24 mouse cellular contexts compared by ENCODE assay signal in the genomic region with DNA sequence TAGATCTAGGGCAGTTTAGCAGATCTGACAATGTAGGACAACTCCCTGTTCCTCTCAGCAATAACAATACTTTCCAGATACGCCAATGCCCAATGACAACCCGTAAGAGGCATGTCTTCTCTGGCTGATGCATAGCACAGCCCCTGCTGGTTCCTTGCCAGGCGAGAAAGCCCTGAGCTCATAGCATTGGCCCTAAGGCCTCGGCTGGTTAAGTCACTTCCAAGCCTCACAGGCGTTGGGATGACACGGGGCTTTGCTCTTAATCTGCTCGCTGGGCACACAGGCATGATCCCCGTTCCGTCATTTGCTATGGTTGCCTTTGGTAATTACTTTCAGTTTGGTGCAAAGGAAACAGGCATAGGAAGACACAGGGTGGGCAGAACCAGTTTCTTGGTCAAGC.
DNase-seq lines count a peak whose midpoint lies in the region; ATAC-seq and TF ChIP-seq lines count a peak whose summit lies in the region.
"Had no signal": no experiment of that assay in that cellular context is flagged by ENCODE, and none has a peak within 500 bp of the region (broad histone marks: within the 10 kb centered on the region; RNA-seq: fewer than 3 reads in every experiment).

No protein-coding gene starts in this region.

- H3K9me3 ChIP-seq in heart, embryonic 12.5 days (replicated peaks), result no peaks in the 10 kb centered on the region
- H3K9me3 ChIP-seq in midbrain, embryonic 14.5 days (ENCODE audit: control insufficient read depth, low read length), result no peaks in the 10 kb centered on the region
- H3K9me3 ChIP-seq in midbrain, embryonic 16.5 days (replicated peaks; ENCODE audit: control insufficient read depth, low read length, poor library complexity, severe bottlenecking), result no peaks in the 10 kb centered on the region
- no peaks in the 10 kb centered on the region for H3K9me3 ChIP-seq in embryonic facial prominence, embryonic 14.5 days (ENCODE audit: control insufficient read depth, low read length)
- H3K9me3 ChIP-seq in limb, embryonic 14.5 days (ENCODE audit: control insufficient read depth, low read length), result no peaks in the 10 kb centered on the region
- H3K9me3 ChIP-seq: embryonic facial prominence, embryonic 13.5 days; forebrain, embryonic 10.5 days had no signal

- TF ChIP-seq POLR2A in limb, embryonic 14.5 days (IDR thresholded peaks at IDR 0.05; ENCODE audit: borderline replicate concordance, extremely low read depth, insufficient read depth, insufficient read length), result no peak
- TF ChIP-seq POLR2A in cerebellum, adult 2 months (IDR thresholded peaks at IDR 0.05; ENCODE audit: borderline replicate concordance, insufficient read depth, low read length), result no peak

- H3K9ac ChIP-seq in heart, embryonic 12.5 days, result no peak overlapping the region
- no peak overlapping the region for H3K9ac ChIP-seq in midbrain, embryonic 14.5 days (replicated peaks; ENCODE audit: low read length)
- H3K9ac ChIP-seq in midbrain, embryonic 16.5 days (ENCODE audit: low read depth, low read length), result no peak overlapping the region
- H3K9ac ChIP-seq in embryonic facial prominence, embryonic 14.5 days (ENCODE audit: low read depth, low read length), result no peak overlapping the region
- no peak overlapping the region for H3K9ac ChIP-seq in limb, embryonic 14.5 days (ENCODE audit: low read depth, low read length, severe bottlenecking)
- H3K9ac ChIP-seq: embryonic facial prominence, embryonic 13.5 days had no signal

- no peak overlapping the region for H3K27ac ChIP-seq in heart, embryonic 12.5 days (ENCODE audit: poor library complexity, severe bottlenecking)
- H3K27ac ChIP-seq in midbrain, embryonic 14.5 days (replicated peaks; ENCODE audit: low read depth, low read length), result no peak overlapping the region
- H3K27ac ChIP-seq in midbrain, embryonic 16.5 days (ENCODE audit: low read length), result no peak overlapping the region
- H3K27ac ChIP-seq in embryonic facial prominence, embryonic 14.5 days (replicated peaks; ENCODE audit: low read depth, low read length), result no peak overlapping the region
- H3K27ac ChIP-seq in limb, embryonic 14.5 days (replicated peaks; ENCODE audit: low read depth, low read length), result no peak overlapping the region
- H3K27ac ChIP-seq in cerebellum, adult 2 months (ENCODE audit: insufficient read depth, low read length), result no peak overlapping the region
- H3K27ac ChIP-seq: embryonic facial prominence, embryonic 13.5 days; forebrain, embryonic 10.5 days; hindbrain, postnatal 0 days had no signal

- H3K36me3 ChIP-seq in heart, embryonic 12.5 days, result no peaks in the 10 kb centered on the region
- no peaks in the 10 kb centered on the region for H3K36me3 ChIP-seq in midbrain, embryonic 14.5 days (ENCODE audit: control insufficient read depth, insufficient read depth, low read length)
- no peaks in the 10 kb centered on the region for H3K36me3 ChIP-seq in midbrain, embryonic 16.5 days (ENCODE audit: control insufficient read depth, insufficient read depth, low read length)
- H3K36me3 ChIP-seq in embryonic facial prominence, embryonic 14.5 days (ENCODE audit: control insufficient read depth, insufficient read depth, low read length), result no peaks in the 10 kb centered on the region
- H3K36me3 ChIP-seq in limb, embryonic 14.5 days (ENCODE audit: control insufficient read depth, insufficient read depth, low read length), result no peaks in the 10 kb centered on the region
- H3K36me3 ChIP-seq: embryonic facial prominence, embryonic 13.5 days; forebrain, embryonic 10.5 days had no signal

- DNase-seq in heart, postnatal 10 days, result peak; percentile 41 to 54
- DNase-seq in midbrain, embryonic 14.5 days, result peak; percentile 72
- DNase-seq in embryonic facial prominence, embryonic 14.5 days (ENCODE audit: low spot score), result peak; percentile 86
- DNase-seq in limb, embryonic 14.5 days (ENCODE audit: low spot score), result peak; percentile 81
- no peak for DNase-seq in cerebellum, adult 2 months
- no peak for DNase-seq in thymus, postnatal 10 days (ENCODE audit: low spot score in 2 of 2)
- DNase-seq: adrenal gland, postnatal 14 days; cerebellum, adult 8-10 months; heart, adult 18-20 months; kidney, adult 2 months; kidney, postnatal 25 days; layer of hippocampus, adult 9-11 months; lung, adult 18-20 months; lung, postnatal 4 days; right cerebral cortex, adult 18-20 months; spleen, adult 18-20 months; thymus, postnatal 14 days had no signal

- 78% methylated on average over 9 of the region's 9 CpGs for WGBS in heart, embryonic 12.5 days
- 33% methylated on average over 9 of the region's 9 CpGs for WGBS in midbrain, embryonic 14.5 days
- WGBS in midbrain, embryonic 16.5 days, result 40% methylated on average over 9 of the region's 9 CpGs
- 67% methylated on average over 9 of the region's 9 CpGs for WGBS in embryonic facial prominence, embryonic 14.5 days
- WGBS in limb, embryonic 14.5 days, result 83% methylated on average over 9 of the region's 9 CpGs
- 62% methylated on average over 9 of the region's 9 CpGs for WGBS in cerebellum, adult 2 months

- H3K4me3 ChIP-seq in heart, embryonic 12.5 days, result no peak overlapping the region
- H3K4me3 ChIP-seq in midbrain, embryonic 14.5 days (replicated peaks; ENCODE audit: low read depth, low read length), result no peak overlapping the region
- H3K4me3 ChIP-seq in midbrain, embryonic 16.5 days (ENCODE audit: low read depth, low read length), result no peak overlapping the region
- H3K4me3 ChIP-seq in embryonic facial prominence, embryonic 14.5 days (ENCODE audit: low read depth, low read length), result no peak overlapping the region
- no peak overlapping the region for H3K4me3 ChIP-seq in limb, embryonic 14.5 days (replicated peaks; ENCODE audit: low read length)
- no peak overlapping the region for H3K4me3 ChIP-seq in cerebellum, adult 2 months (replicated peaks; ENCODE audit: insufficient read depth, low read depth, low read length)
- H3K4me3 ChIP-seq: embryonic facial prominence, embryonic 13.5 days; forebrain, embryonic 10.5 days had no signal

- no peak for ATAC-seq in heart, embryonic 12.5 days (ENCODE audit: insufficient number of reproducible peaks, low FRiP score)
- no peak for ATAC-seq in midbrain, embryonic 14.5 days (ENCODE audit: low FRiP score, low TSS enrichment)
- no peak for ATAC-seq in midbrain, embryonic 16.5 days
- ATAC-seq in embryonic facial prominence, embryonic 14.5 days (ENCODE audit: low read depth), result peak; percentile 60; the same call in 1 of the 2 replicates
- ATAC-seq in limb, embryonic 14.5 days (ENCODE audit: low FRiP score, low read depth), result peak; percentile 76; the same call in 1 of the 2 replicates
- ATAC-seq: activated CD4-positive, CD25-positive, alpha-beta regulatory T cell, adult 4 months; hindbrain, postnatal 0 days had no signal

- intact Hi-C loops in heart, postnatal 10 days (cut with DNase I), result no loop called here

- no peak overlapping the region for H3K4me2 ChIP-seq in heart, embryonic 12.5 days
- no peak overlapping the region for H3K4me2 ChIP-seq in midbrain, embryonic 14.5 days (ENCODE audit: low read length)
- H3K4me2 ChIP-seq in midbrain, embryonic 16.5 days (ENCODE audit: low read length), result no peak overlapping the region
- no peak overlapping the region for H3K4me2 ChIP-seq in embryonic facial prominence, embryonic 14.5 days (ENCODE audit: low read depth, low read length)
- H3K4me2 ChIP-seq in limb, embryonic 14.5 days (replicated peaks; ENCODE audit: low read depth, low read length, severe bottlenecking), result no peak overlapping the region
- H3K4me2 ChIP-seq: embryonic facial prominence, embryonic 13.5 days; midbrain, embryonic 11.5 days had no signal

- H3K27me3 ChIP-seq in heart, embryonic 12.5 days (replicated peaks), result 0 out of 2 replicates have a peak, but pooled peaks cover 6% of the 10 kb centered on the region
- no peaks in the 10 kb centered on the region for H3K27me3 ChIP-seq in midbrain, embryonic 14.5 days (ENCODE audit: control insufficient read depth, insufficient read depth, low read length)
- H3K27me3 ChIP-seq in midbrain, embryonic 16.5 days (ENCODE audit: control insufficient read depth, insufficient read depth, low read depth, low read length), result no peaks in the 10 kb centered on the region; the same call in 1 of the 2 replicates
- H3K27me3 ChIP-seq in embryonic facial prominence, embryonic 14.5 days (replicated peaks; ENCODE audit: control insufficient read depth, insufficient read depth, low read length), result no peaks in the 10 kb centered on the region
- H3K27me3 ChIP-seq in limb, embryonic 14.5 days (ENCODE audit: control insufficient read depth, insufficient read depth, low read length), result no peaks in the 10 kb centered on the region
- H3K27me3 ChIP-seq in cerebellum, adult 2 months (ENCODE audit: control insufficient read depth, insufficient read depth, low read length), result no peaks in the 10 kb centered on the region
- H3K27me3 ChIP-seq: embryonic facial prominence, embryonic 13.5 days had no signal

- no peak for TF ChIP-seq CTCF in cerebellum, adult 2 months (IDR thresholded peaks at IDR 0.05; ENCODE audit: borderline replicate concordance, insufficient read depth, low read depth, low read length)

- peaks cover 6% of the 10 kb centered on the region for H3K4me1 ChIP-seq in heart, embryonic 12.5 days (replicated peaks)
- peaks cover 4% of the 10 kb centered on the region; the same call in 1 of the 2 replicates for H3K4me1 ChIP-seq in midbrain, embryonic 14.5 days (ENCODE audit: control insufficient read depth, insufficient read depth, low read length)
- H3K4me1 ChIP-seq in midbrain, embryonic 16.5 days (ENCODE audit: control insufficient read depth, insufficient read depth, low read length), result peaks cover 12% of the 10 kb centered on the region; the same call in 1 of the 2 replicates
- H3K4me1 ChIP-seq in embryonic facial prominence, embryonic 14.5 days (ENCODE audit: control insufficient read depth, insufficient read depth, low read length), result peaks cover 12% of the 10 kb centered on the region; the same call in 1 of the 2 replicates
- H3K4me1 ChIP-seq in limb, embryonic 14.5 days (ENCODE audit: control insufficient read depth, insufficient read depth, low read length), result peaks cover 3% of the 10 kb centered on the region; the same call in 1 of the 2 replicates
- no peaks in the 10 kb centered on the region for H3K4me1 ChIP-seq in cerebellum, adult 2 months (ENCODE audit: control insufficient read depth, insufficient read depth, low read length)

Comparison
In these comparisons a context has a peak if more than half of its experiments do, and no peak if none do; other contexts are left out.
1. DNase-seq: peak in heart, postnatal 10 days (2 of 2), midbrain, embryonic 14.5 days (single experiment), embryonic facial prominence, embryonic 14.5 days (single experiment) and limb, embryonic 14.5 days (single experiment); none in cerebellum, adult 2 months (0 of 2) and thymus, postnatal 10 days (0 of 2).
2. ATAC-seq: peak in embryonic facial prominence, embryonic 14.5 days (single experiment) and limb, embryonic 14.5 days (single experiment); none in heart, embryonic 12.5 days (single experiment), midbrain, embryonic 14.5 days (single experiment) and midbrain, embryonic 16.5 days (single experiment).